Mouse (Mus musculus): ENCODE results near the gene Galnt14.

The Galnt14 gene

GRCm38 (mm10) chr17:73710042-73710911, at the start of gene Galnt14:
Gene Galnt14 (minus strand): TSS chr17:73710453.
- peak; percentile 12 for DNase-seq (ENCODE audit: low read depth)

GRCm38 (mm10) chr17:73743681-73744311, 33.5 kb upstream of the Galnt14 start:
- peak; percentile 58 for DNase-seq (ENCODE audit: low read depth)

DNA sequence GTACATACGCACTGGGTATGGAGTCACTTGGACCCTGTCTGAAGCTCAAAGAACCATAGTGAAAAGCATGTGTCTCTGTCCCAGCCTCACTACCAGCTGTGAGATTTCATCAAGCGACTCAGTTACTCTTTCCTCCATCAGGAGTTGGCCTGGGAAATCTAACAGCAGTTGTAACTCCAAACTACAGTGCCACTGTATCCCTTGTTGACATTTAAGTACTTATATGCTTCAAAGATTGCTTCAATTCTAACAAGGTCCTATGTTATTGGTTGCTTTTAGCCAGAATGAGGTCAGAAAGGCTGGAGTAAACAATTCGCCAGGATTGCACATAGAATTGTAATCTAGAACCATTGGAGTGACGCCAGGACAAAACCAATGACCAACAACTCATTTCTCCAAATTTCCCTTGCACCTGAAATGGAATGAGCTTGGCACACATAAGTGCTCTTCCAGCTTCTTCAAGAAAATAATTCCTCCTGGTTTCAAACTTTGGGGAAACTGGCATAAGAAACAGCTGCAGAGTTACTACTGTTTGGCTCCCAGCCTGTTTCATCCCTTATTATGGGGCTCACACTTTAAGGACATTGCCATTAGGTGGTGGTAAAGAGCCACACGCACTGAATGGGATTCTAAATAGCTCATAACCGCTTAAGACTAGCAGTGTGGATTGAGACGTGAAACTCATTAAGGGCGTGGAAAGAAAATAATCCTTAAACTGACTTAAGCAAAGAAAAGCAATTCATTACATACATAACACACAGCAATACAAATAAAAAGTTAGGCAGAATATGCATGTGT, 13.8 kb upstream of the Galnt14 start:
- DNase-seq (ENCODE audit: low read depth): no peak

DNA sequence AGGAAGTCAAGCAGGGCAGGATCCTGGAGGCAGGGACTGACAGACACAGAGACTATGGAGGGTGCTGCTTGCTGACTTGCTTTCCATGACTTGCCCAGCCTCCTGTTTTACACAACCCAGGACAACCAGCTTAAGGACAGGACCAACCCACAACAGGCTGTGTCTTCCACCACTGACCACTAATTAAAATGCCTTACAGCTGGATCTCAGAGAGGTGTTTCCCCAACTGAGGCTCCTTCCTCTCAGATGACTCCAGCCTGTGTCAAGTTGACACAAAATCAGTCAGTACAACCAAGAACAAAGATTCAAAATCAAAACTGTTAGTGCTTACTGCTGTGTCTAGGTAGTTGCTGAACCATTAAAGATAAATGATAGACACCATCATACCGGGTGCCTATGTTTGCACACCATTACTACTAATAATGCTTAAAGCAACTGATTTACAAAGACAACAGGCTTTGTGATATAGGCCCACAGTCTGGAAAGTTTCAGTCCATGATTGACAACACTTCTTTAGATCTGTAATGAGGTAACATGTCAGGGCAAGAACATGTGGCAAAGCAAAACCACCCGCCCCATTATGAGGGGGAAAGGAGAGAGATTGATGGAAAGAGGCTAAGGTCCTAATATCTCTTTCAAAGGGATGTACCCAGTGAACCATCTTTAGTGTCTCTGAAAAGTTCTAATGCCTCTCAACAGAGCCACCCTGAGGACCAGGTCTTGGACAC, 8.9 kb upstream of the Galnt14 start:
- no peak for DNase-seq (ENCODE audit: low read depth)

- no peak for DNase-seq (ENCODE audit: low read depth)
Observed at GRCm38 (mm10) chr17:73716684-73717083, 6.4 kb upstream of the Galnt14 start.

- DNase-seq (ENCODE audit: low read depth): no peak
Observed at GRCm38 (mm10) chr17:73714440-73715221, 4.4 kb upstream of the Galnt14 start.

- no peak for DNase-seq (ENCODE audit: low read depth)
Observed at GRCm38 (mm10) chr17:73713347-73713746, 3.1 kb upstream of the Galnt14 start.

- no peak for DNase-seq (ENCODE audit: low read depth)
Observed at GRCm38 (mm10) chr17:73711919-73712318, 1.7 kb upstream of the Galnt14 start.

DNA sequence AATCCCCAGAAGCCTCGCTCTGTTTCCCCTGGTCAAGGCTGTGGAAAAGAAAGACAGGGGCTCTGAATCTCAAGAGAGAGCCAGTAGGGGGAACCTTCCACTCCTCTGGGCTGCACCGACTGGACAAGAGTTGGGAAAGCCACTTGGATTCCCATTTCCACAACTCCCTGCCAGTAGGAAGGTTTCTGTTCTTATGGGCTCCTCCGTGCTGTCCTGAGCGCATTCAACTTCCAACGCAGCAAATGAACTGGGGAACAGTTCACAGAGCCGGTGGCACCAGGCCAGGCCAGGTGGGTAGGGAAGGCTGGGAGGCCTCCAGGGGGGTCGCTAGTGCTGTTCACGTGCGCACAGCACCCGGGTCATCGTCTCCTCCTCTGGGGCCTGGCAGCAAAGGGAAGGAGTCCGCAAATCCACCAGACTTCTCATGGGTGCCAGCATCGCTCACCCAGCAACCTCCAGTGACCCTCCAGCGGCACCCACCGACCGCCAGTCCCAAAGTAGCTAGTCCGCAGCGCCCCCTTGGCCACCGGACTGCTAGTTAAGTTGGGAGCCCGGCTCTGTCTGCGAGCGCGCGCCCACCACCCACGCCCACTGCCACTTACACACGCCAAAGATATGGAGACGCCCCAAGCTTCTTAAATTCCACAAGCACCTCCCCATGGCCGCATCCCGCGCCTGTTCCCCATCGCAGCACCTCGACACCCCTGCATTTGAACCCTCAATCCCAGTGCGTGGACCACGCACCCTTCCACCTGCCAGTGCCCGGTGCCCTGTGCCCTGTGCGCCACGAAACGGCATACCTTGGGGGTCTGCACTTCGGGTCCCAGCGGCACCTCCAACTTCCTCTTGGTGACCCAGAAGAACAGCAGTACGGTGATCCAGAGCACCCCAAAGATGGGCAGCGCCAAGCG, 867 bp downstream of the Galnt14 start:
- no peak for DNase-seq (ENCODE audit: low read depth)

- no peak for DNase-seq (ENCODE audit: low read depth)
Observed at GRCm38 (mm10) chr17:73708451-73708850, 1.8 kb downstream of the Galnt14 start.

GRCm38 (mm10) chr17:73703571-73703970, 6.7 kb downstream of the Galnt14 start:
- DNase-seq (ENCODE audit: low read depth): no peak

- DNase-seq (ENCODE audit: low read depth): no peak
Observed at GRCm38 (mm10) chr17:73701016-73701415, 9.2 kb downstream of the Galnt14 start.

- DNase-seq (ENCODE audit: low read depth): no peak
Observed at GRCm38 (mm10) chr17:73699881-73700280, 10.4 kb downstream of the Galnt14 start.

GRCm38 (mm10) chr17:73694206-73694952, 15.9 kb downstream of the Galnt14 start:
- DNase-seq (ENCODE audit: low read depth): no peak

DNA sequence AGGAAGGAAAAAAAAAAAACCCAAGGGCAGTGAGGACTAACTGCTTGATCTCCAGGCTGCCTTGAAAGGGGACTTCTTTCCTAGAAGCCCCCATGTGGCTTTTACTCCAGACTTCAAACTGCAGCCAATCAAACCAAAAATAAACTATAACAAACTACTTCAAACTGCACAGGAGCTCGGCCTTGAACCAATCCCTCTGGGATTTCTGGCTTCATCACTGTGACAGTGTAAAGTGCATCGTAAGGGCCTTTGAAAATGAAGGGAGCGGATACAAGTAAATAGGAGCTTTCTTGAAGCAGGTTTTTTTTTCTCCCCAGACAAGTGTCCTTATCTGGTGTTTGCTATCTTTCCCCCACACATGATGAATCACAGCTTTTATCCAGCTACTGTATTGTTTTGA, 22.0 kb downstream of the Galnt14 start:
- DNase-seq (ENCODE audit: low read depth): no peak

GRCm38 (mm10) chr17:73686292-73686691, 24.0 kb downstream of the Galnt14 start:
- no peak for DNase-seq (ENCODE audit: low read depth)

DNA sequence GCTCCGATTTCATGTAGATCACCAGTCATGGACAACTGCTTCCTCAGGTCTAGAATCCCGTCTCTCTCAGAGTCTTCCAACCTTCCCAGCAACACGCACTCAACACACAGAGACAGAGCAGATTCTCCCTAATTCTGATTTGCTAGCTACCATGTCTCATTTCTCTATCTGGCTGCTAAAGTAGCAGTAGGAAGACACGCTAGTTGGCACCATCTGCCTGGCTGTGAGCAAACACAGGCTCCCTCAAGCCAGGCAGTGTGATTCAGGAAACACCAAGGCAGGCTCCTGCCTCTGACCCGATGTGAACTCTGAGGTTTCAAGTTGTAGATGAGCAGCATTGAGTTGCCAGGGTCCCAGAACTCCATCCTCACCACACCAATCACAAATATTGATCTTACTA, 25.5 kb downstream of the Galnt14 start:
- no peak for DNase-seq (ENCODE audit: low read depth)

- DNase-seq (ENCODE audit: low read depth): no peak
Observed at GRCm38 (mm10) chr17:73671921-73672320, 38.3 kb downstream of the Galnt14 start.

- DNase-seq (ENCODE audit: low read depth): no peak
Observed at GRCm38 (mm10) chr17:73670048-73670447, 40.2 kb downstream of the Galnt14 start.

Measured in c-Kit-positive CD71-negative TER-119-negative erythroid progenitor cells, embryonic 14.5 days (primary cell).